Mouse (Mus musculus): ENCODE measurements around the gene Gdpgp1. TPM values are rescaled to one million over a fixed set of nuclear protein-coding genes. Genes with fewer than 3 reads are reported as not detected.

The Gdpgp1 gene
- total RNA-seq, 2 experiments from 2014 or later: 1.1 to 1.5 TPM

GRCm38 (mm10) chr7:80197941-80198778 is 34.5 kb upstream of the Gdpgp1 start:
- peak; percentile 79 for DNase-seq
- intact Hi-C loops (cut with DNase I; ENCODE audit: low total_unique reads): no loop called here

DNA sequence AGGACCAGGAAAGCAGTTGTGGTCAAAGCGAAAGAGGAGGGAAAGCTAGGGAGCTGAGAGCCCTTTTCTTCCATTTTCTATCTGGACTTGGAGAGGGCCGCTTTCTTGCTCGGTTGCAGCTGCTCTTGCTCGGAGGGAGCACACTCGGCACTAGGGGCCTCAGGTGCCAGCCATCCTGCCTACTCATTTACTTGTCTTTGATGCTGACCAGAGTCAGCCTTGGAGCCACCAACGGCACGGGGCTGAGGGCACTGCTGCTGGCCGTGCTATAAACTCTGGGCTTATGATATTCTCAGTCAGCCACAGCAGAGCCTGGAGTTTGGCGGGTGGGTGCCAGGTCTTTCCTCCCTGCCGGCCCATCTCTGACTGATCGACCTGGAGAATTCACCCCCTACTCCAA is 33.8 kb upstream of the Gdpgp1 start:
- intact Hi-C loops (cut with DNase I; ENCODE audit: low total_unique reads): no loop called here
- no peak for DNase-seq

GRCm38 (mm10) chr7:80199286-80199685 is 33.4 kb upstream of the Gdpgp1 start:
- DNase-seq: no peak
- intact Hi-C loops (cut with DNase I; ENCODE audit: low total_unique reads): no loop called here

- intact Hi-C loops (cut with DNase I; ENCODE audit: low total_unique reads): no loop called here
- DNase-seq: no peak
Observed at GRCm38 (mm10) chr7:80199851-80200587, 32.6 kb upstream of the Gdpgp1 start.

DNA sequence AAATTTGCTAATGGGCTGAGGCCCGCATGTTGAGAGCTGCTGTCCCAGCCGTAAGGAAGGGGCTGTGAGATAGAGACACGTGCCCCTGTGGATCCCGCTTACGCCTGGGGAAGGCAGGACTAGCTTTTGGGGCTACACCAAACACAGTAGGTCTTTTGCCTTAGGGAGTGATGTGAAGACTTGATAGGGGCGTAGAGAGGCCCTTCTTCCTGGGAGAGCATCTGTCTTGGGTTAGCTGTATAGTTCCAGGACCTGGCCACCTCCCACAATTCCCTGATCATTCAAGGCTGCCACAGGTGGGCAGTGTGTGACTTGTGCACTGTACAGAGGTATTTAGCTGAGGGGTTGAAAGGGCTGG is 32.1 kb upstream of the Gdpgp1 start:
- intact Hi-C loops (cut with DNase I; ENCODE audit: low total_unique reads): no loop called here
- DNase-seq: no peak

DNA sequence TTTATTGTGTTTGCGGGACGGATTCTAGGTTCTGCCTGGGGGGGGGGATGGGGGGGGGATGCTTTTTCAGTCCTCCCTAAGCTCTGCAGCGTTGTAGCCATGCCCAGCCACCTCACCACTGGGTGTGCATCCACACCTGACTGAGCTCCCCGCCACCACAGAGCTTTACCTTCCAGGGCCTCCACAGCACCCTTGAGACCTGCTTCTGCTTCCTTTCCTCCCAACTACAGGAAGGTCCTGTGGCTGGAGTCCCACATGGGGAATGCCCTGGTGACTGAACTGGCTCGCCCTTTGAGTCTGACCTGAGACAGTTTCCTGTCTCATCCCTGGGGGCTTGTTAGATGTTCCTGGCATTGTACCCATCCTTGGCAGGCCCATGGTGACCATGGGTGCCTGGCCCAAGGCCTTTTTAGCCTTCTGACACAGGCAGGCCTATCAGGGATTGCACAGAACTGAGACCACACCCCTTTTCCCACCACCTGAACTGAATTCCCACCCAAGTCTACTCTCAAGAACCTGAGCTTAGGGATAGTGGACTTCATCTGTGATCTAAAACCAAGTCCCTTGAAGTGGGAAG is 31.6 kb upstream of the Gdpgp1 start:
- intact Hi-C loops (cut with DNase I; ENCODE audit: low total_unique reads): no loop called here
- no peak for DNase-seq

DNA sequence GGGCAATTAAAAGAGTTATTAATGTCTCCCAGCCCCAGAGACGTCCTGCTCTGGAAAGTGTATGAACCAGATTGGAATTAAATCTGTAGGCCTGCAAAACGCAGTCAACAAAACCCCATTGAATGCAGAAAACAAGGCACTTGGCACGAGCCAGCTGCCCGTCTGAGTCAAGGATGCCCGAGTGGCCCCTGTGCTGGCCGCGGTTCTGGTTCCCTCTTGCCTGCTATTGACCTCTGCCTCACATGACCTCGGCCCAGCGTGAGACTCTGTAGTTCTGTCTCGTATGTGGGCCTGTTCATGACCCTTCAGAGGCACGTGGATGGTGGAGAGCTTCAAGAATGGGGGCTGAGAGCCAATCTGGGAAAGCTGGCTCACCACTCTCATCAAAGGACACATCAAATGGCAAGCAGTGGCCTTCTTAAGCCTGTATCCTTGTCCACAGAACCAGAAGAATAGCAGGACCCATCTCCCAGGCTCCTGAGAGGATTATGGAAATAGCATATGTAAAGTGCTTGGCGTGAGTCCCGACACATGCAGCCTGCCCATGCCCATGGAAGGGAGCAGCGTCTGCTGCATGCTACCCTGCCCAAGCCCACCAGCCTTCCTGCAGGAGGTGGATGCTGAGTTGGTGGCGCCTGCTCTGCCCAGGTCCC is 30.7 kb upstream of the Gdpgp1 start:
- intact Hi-C loops (cut with DNase I; ENCODE audit: low total_unique reads): no loop called here
- no peak for DNase-seq

DNA sequence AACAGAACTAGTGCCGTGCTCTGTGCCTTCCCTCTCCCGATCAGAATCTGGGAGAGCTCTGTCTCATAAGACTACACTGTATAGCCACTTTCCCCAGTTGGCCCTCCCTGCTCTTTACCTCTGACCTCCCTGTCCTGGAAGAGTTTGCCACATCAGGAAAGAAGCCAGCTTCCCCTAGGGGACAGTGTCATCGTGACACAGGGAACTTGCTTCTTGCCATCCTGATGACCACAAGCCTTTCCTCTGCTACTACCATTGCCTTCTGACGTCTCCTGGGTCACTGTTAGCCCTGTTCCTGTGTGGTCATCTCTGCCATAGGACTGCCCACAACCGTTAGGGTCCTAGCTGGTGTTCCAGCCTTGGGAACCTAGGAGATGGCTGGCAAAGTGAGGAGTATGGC is 29.7 kb upstream of the Gdpgp1 start:
- intact Hi-C loops (cut with DNase I; ENCODE audit: low total_unique reads): no loop called here
- no peak for DNase-seq

- intact Hi-C loops (cut with DNase I; ENCODE audit: low total_unique reads): no loop called here
- no peak for DNase-seq
Observed at GRCm38 (mm10) chr7:80203638-80204096, 29.0 kb upstream of the Gdpgp1 start.

GRCm38 (mm10) chr7:80204362-80204761 is 28.3 kb upstream of the Gdpgp1 start:
- intact Hi-C loops (cut with DNase I; ENCODE audit: low total_unique reads): no loop called here

GRCm38 (mm10) chr7:80204961-80205360 is 27.7 kb upstream of the Gdpgp1 start:
- intact Hi-C loops (cut with DNase I; ENCODE audit: low total_unique reads): no loop called here
- no peak for DNase-seq

More at GRCm38 (mm10) chr7:80204362-80204761, 28.3 kb upstream of the Gdpgp1 start:
- no peak for DNase-seq

DNA sequence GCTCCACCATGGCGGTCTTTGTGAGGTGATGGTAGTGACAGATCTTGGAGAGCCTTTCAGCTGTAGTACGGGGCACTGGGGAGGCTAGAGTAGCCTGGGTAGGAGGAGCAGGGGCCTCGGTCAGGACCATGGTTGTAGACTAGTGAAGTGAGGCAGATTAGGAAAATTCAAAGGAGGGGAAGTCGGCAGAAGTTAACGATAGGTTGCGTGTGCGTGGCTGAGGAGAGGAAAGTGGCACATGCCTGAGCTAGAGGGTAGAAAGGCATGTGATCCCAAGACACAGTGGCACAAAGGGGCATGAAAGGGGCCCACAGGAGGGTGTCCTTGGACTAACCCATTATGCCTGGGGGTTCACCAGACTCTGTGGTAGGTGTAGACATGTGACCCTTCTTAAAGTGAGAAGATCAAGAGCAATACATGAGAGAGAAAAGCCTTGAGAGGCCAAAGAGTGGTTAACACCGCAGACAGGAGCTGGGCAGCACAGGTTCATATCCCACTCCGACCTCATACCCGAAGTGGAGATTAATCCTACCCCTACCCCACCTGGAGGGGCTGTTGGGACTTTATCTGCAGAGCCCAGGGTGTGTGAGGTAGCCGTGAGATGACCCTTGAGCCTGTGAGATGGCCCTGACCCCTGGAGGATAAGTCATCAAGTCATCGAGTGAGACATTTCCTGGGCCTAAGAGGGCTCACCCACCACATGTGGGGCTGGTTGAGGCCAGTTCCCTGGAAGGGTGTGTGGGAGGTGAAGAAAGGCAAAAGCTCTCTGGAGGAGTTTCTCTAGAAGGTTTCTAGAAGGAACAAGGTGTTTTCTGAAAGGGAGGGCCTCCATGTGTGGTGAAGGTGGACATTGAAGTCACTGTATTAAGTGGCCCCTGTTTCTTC is 26.7 kb upstream of the Gdpgp1 start:
- no peak for DNase-seq
- intact Hi-C loops (cut with DNase I; ENCODE audit: low total_unique reads): no loop called here

DNA sequence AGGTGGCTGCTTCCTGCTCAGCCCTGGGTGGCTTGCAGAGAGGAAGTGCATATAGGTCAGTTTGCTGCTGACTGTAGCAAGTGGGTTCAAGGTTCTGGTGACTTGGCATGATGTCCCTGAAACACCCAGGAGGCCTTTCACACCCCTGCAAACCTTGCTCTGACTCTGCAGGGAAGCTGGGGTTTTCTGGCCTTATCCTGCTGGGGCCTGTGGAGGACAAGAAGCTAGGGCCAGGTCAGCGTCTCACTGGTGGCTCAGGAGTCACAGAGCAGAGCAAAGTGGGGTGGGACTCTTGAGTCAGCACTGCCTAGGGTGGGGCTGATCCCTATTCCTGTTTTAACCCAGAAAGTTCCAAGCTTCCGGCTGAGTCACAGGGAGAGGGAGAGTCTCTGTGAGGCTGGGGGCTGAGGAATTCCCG is 25.3 kb upstream of the Gdpgp1 start:
- DNase-seq: no peak
- intact Hi-C loops (cut with DNase I; ENCODE audit: low total_unique reads): no loop called here

DNA sequence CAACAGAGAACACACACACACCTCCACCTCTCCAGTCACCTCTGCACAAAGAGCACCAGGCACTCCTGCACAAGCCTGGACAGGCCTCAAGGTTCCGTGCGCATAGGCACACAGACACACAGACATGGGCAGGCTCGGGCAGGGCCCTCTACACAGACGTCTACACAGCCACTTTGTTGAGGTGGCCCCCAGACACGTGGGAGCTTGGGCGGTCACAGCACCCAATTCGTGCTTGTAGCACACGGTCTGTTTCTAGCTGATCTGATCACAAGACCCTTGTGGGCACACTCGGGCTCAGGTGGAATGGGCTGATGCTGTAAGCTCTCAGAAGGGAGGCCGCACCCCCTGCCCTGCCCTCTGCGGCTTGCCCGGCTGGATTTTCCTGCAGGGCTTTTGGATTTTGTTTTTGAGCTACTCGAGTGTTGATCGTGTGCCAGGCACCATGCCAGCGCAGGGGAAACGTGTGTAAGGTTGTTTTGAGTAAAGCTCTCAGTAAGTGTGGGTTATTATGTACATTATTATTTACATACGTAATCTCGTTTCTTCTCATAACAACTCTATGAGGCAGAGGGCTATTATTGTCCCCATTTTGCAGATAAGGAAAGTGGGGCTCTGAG is 24.5 kb upstream of the Gdpgp1 start:
- no peak for DNase-seq
- intact Hi-C loops (cut with DNase I; ENCODE audit: low total_unique reads): no loop called here

- no peak for DNase-seq
- intact Hi-C loops (cut with DNase I; ENCODE audit: low total_unique reads): no loop called here
Observed at GRCm38 (mm10) chr7:80208738-80209430, 23.8 kb upstream of the Gdpgp1 start.

GRCm38 (mm10) chr7:80209669-80210068 is 23.0 kb upstream of the Gdpgp1 start:
- DNase-seq: no peak
- intact Hi-C loops (cut with DNase I; ENCODE audit: low total_unique reads): no loop called here

- intact Hi-C loops (cut with DNase I; ENCODE audit: low total_unique reads): no loop called here
- no peak for DNase-seq
Observed at GRCm38 (mm10) chr7:80210982-80211381, 21.7 kb upstream of the Gdpgp1 start.

DNA sequence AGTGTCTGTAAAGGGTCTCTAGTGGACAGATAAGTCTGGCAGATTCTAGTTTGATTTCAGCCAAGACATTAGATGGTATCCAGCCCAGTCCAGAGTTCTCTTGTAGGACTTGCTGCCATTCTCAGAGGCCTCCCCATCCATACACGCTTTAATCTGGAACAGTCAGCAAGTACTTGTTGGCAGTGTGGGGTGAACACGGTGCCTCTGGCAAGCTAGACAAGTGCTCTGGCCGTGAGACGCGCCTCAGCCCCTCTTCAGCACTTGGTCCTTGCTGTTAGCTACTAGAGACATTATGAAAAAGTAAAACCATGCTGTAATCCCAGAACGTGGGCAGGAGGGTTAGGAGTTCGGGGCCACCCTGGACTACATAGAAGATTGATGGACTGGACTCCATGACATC is 19.1 kb upstream of the Gdpgp1 start:
- intact Hi-C loops (cut with DNase I; ENCODE audit: low total_unique reads): no loop called here
- no peak for DNase-seq

Measured in gastrocnemius, postnatal 14 days (tissue).